Mouse (Mus musculus) lung, embryonic 16.5 days (tissue): Measurements from ENCODE around the gene Kctd19. TPM values are rescaled to one million over a fixed set of nuclear protein-coding genes. Genes with fewer than 3 reads are reported as not detected.

Experiments
- ATAC-seq: fragments of 200-750 bp; cut with Nextera tagmentation; 2 replicates; pipeline ENCODE4 v1.8.0; 2017; ENCODE audit warnings: low read depth, mild to moderate bottlenecking, moderate library complexity
- H3K27ac ChIP-seq: fragments of 300-500 bp; sonication (generic); 2 replicates; pipeline ENCODE4 v1.5.1; 2014; ENCODE audit warnings: mild to moderate bottlenecking, control low read depth, low read length
- H3K27me3 ChIP-seq: fragments of 300-500 bp; sonication (generic); 2 replicates; pipeline ENCODE4 v1.6.1; 2014; ENCODE audit warnings: low read depth, low read length, mixed read lengths; ENCODE audit not compliant: control insufficient read depth, insufficient read depth
- H3K36me3 ChIP-seq: fragments of 300-500 bp; sonication (generic); 2 replicates; pipeline ENCODE4 v1.6.1; 2014; ENCODE audit warnings: low read length; ENCODE audit not compliant: control insufficient read depth, insufficient read depth
- H3K4me1 ChIP-seq: fragments of 300-500 bp; sonication (generic); replicated peaks from 2 replicates; pipeline ENCODE4 v1.6.1; 2014; ENCODE audit warnings: low read length, mixed read lengths; ENCODE audit not compliant: control insufficient read depth, insufficient read depth
- H3K4me2 ChIP-seq: fragments of 300-500 bp; sonication (generic); 2 replicates; pipeline ENCODE4 v1.6.1; 2014; ENCODE audit warnings: low read depth, low read length, control low read depth
- H3K4me3 ChIP-seq: fragments of 300-500 bp; sonication (generic); 2 replicates; pipeline ENCODE4 v1.5.1; 2014; ENCODE audit warnings: mild to moderate bottlenecking, low read length, control low read depth
- H3K9ac ChIP-seq: fragments of 300-500 bp; sonication (generic); 2 replicates; pipeline ENCODE4 v1.6.1; 2014; ENCODE audit warnings: low read length, control low read depth
- H3K9me3 ChIP-seq: fragments of 300-500 bp; sonication (generic); 2 replicates; pipeline ENCODE4 v1.6.1; 2016; ENCODE audit warnings: low read length; ENCODE audit not compliant: control insufficient read depth
- WGBS: fragments of 180-500 bp; shearing (Covaris S2); extraction: QIAGEN DNeasy Blood & Tissue Kit; methylation state at CpG from one replicate; pipeline ENCODE4 v1.1.7; 2014; 5-methylcytosine and 5-hydroxymethylcytosine counted together
- polyA plus RNA-seq: library from polyadenylated mRNA; unstranded; fragments of >200 nt; fragmentation: Nextera tagmentation; extraction: Ambion mirVana; gene quantifications from 2 replicates; pipeline ENCODE4 v1.2.1, GENCODE M21; 2015

Gene Kctd19
- polyA plus RNA-seq, 1 experiment from 2014 or later = 0.13 TPM

GRCm38 (mm10) chr8:105404496-105404895, 8.8 kb downstream of the Kctd19 start:
- no peak overlapping the region for H3K4me3 ChIP-seq
- WGBS = 70% methylated on average over 1 of the region's 1 CpGs

GRCm38 (mm10) chr8:105403467-105403866, 9.8 kb downstream of the Kctd19 start:
- 66% methylated on average over 8 of the region's 8 CpGs for WGBS
- H3K9ac ChIP-seq = no peak overlapping the region
- peaks cover 14% of the 10 kb centered on the region for H3K4me1 ChIP-seq
- no peak overlapping the region; the same call in none of the 2 replicates for H3K27ac ChIP-seq
- H3K36me3 ChIP-seq = no peaks in the 10 kb centered on the region
- peak; percentile 55; the same call in 1 of the 2 replicates for ATAC-seq
- H3K27me3 ChIP-seq = no peaks in the 10 kb centered on the region
- no peak overlapping the region for H3K4me3 ChIP-seq
- H3K9me3 ChIP-seq = no peaks in the 10 kb centered on the region; the same call in 1 of the 2 replicates
- no peak overlapping the region for H3K4me2 ChIP-seq

More at GRCm38 (mm10) chr8:105404496-105404895, 8.8 kb downstream of the Kctd19 start:
- H3K9ac ChIP-seq = no peak overlapping the region
- H3K9me3 ChIP-seq = no peaks in the 10 kb centered on the region; the same call in 1 of the 2 replicates
- H3K4me2 ChIP-seq = no peak overlapping the region
- ATAC-seq = no peak
- no peaks in the 10 kb centered on the region for H3K36me3 ChIP-seq
- peaks cover 14% of the 10 kb centered on the region for H3K4me1 ChIP-seq
- H3K27ac ChIP-seq = no peak overlapping the region
- no peaks in the 10 kb centered on the region for H3K27me3 ChIP-seq

DNA sequence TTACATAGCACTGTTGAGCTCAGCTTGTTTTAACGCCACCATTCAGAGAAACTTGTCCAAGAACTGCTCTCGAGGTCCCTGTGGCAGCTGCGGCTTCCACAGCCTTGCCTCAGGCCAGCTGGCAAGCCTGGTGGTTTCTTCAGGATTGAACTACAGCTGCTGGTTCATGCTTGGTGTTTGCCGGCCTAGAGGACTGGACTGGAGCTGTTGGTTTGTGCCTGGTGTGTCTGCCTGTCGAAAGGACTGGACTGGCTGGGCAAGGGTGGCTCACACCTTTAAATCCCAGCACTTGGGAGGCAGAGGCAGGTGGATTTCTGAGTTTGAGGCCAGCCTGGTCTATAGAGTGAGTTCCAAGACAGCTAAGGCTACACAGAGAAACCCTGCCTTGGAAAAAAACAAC, 13.3 kb downstream of the Kctd19 start:
- no peaks in the 10 kb centered on the region; the same call in 1 of the 2 replicates for H3K9me3 ChIP-seq
- no peaks in the 10 kb centered on the region for H3K36me3 ChIP-seq
- no peak overlapping the region for H3K4me3 ChIP-seq
- H3K4me1 ChIP-seq = peaks cover 3% of the 10 kb centered on the region; the same call in 1 of the 2 replicates
- H3K27ac ChIP-seq = no peak overlapping the region
- WGBS = 86% methylated on average over 5 of the region's 5 CpGs
- no peak overlapping the region for H3K9ac ChIP-seq
- ATAC-seq = no peak
- H3K4me2 ChIP-seq = no peak overlapping the region
- no peaks in the 10 kb centered on the region for H3K27me3 ChIP-seq

DNA sequence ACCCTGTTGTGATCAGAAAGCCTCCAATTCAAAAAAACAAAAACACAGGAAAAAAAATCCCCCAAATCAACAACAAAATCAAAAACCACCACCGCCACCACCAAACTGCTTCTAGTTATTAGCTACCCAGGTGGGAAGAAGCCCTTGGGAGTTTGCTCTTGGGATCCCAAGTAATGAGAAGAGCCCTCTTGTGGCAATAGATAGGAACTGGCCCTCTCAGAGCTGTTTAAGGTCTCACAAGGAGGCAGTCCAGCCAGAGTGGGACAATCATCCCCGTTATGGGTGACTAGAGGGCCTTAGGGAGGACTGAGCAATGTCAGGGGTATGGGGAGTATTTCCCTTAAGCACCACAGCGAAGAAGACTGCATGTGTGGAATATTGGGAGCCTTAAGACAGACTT, 15.6 kb downstream of the Kctd19 start:
- H3K4me1 ChIP-seq = no peaks in the 10 kb centered on the region; the same call in 1 of the 2 replicates
- no peak overlapping the region for H3K4me2 ChIP-seq
- WGBS = 30% methylated on average over 3 of the region's 3 CpGs
- no peak overlapping the region for H3K4me3 ChIP-seq
- H3K36me3 ChIP-seq = no peaks in the 10 kb centered on the region
- H3K9me3 ChIP-seq = no peaks in the 10 kb centered on the region; the same call in 1 of the 2 replicates
- 0 out of 2 replicates have a peak, but pooled peaks have one; percentile 38 for ATAC-seq
- no peak overlapping the region for H3K27ac ChIP-seq
- H3K27me3 ChIP-seq = no peaks in the 10 kb centered on the region
- H3K9ac ChIP-seq = no peak overlapping the region

GRCm38 (mm10) chr8:105393915-105394314, 19.4 kb downstream of the Kctd19 start:
- Histone ChIP-seq H3K36me3 (no peaks in the 10 kb centered on the region), H3K9me3 (no peaks in the 10 kb centered on the region), H3K4me1 (peaks cover 6% of the 10 kb centered on the region), H3K27ac (no peak overlapping the region), H3K4me3 (no peak overlapping the region), H3K9ac (no peak overlapping the region), H3K27me3 (no peaks in the 10 kb centered on the region), H3K4me2 (no peak overlapping the region)
- WGBS = 61% methylated on average over 7 of the region's 7 CpGs
- no peak for ATAC-seq

- no peak for ATAC-seq
- no peaks in the 10 kb centered on the region for H3K27me3 ChIP-seq
- 76% methylated on average over 12 of the region's 12 CpGs for WGBS
Observed at GRCm38 (mm10) chr8:105393089-105393787, 20.1 kb downstream of the Kctd19 start.

DNA sequence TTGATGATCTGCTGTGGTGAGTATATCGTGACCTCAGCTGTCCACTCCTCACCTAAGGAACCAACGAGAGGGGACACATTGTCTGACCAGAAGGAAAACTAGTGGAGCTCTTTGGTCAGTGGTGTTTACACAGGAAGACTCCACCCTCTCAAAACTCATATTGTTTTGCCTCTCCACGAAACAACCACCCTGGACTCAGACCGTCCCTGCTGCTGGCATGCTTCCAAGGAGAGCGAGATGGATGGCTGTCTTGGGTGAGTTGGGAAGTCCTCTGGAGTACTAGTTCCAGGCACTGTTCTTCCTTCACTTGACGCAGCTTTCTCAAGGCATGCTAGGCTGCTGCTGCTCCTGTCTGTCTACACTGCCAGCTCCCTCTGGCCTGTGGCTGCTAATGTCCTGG, 24.2 kb downstream of the Kctd19 start:
- H3K4me3 ChIP-seq = no peak overlapping the region
- peak; percentile 37; the same call in 1 of the 2 replicates for ATAC-seq
- no peak overlapping the region for H3K27ac ChIP-seq
- no peak overlapping the region for H3K4me2 ChIP-seq
- H3K9me3 ChIP-seq = no peaks in the 10 kb centered on the region
- H3K9ac ChIP-seq = no peak overlapping the region
- peaks cover 9% of the 10 kb centered on the region for H3K4me1 ChIP-seq
- no peaks in the 10 kb centered on the region for H3K36me3 ChIP-seq
- 36% methylated on average over 6 of the region's 6 CpGs for WGBS
- H3K27me3 ChIP-seq = no peaks in the 10 kb centered on the region

More at GRCm38 (mm10) chr8:105393089-105393787, 20.1 kb downstream of the Kctd19 start:
- Histone ChIP-seq H3K4me3 (no peak overlapping the region), H3K36me3 (no peaks in the 10 kb centered on the region), H3K27ac (no peak overlapping the region), H3K9ac (no peak overlapping the region), H3K9me3 (no peaks in the 10 kb centered on the region), H3K4me1 (peaks cover 6% of the 10 kb centered on the region), H3K4me2 (no peak overlapping the region)

- H3K27ac ChIP-seq = no peak overlapping the region
- H3K4me1 ChIP-seq = peaks cover 9% of the 10 kb centered on the region
- no peak overlapping the region for H3K4me2 ChIP-seq
- no peak overlapping the region for H3K4me3 ChIP-seq
- H3K27me3 ChIP-seq = no peaks in the 10 kb centered on the region
- ATAC-seq = peak; percentile 79; the same call in 1 of the 2 replicates
- WGBS = 19% methylated on average over 1 of the region's 1 CpGs
- no peaks in the 10 kb centered on the region for H3K36me3 ChIP-seq
- H3K9me3 ChIP-seq = no peaks in the 10 kb centered on the region
- H3K9ac ChIP-seq = no peak overlapping the region
Observed at GRCm38 (mm10) chr8:105387151-105387550, 26.2 kb downstream of the Kctd19 start.

GRCm38 (mm10) chr8:105384070-105384469, 29.2 kb downstream of the Kctd19 start:
- Histone ChIP-seq H3K27ac (no peak overlapping the region), H3K27me3 (no peaks in the 10 kb centered on the region), H3K4me3 (no peak overlapping the region), H3K4me2 (no peak overlapping the region), H3K4me1 (peaks cover 5% of the 10 kb centered on the region), H3K36me3 (no peaks in the 10 kb centered on the region), H3K9ac (no peak overlapping the region), H3K9me3 (no peaks in the 10 kb centered on the region)
- ATAC-seq = no peak
- 95% methylated on average over 2 of the region's 2 CpGs for WGBS
